Mouse (Mus musculus): ENCODE measurements around the gene Xirp1.

- TF ChIP-seq EP300 (optimal IDR thresholded peaks at IDR 0.05), result no peak
- TF ChIP-seq CTCF (IDR thresholded peaks at IDR 0.05; ENCODE audit: low read depth), result no peak
Observed at GRCm38 (mm10) chr9:120037414-120037813, 14.0 kb upstream of the Xirp1 start.
